Mouse (Mus musculus) lung, adult 18-20 months (tissue): ENCODE measurements at regions not wholly inside any gene's neighbourhood (a gene's known extent, or its start where the extent isn't known, plus 50 kb on each side); places are given as distances from the start of the nearest gene placed in this dataset.

ENCODE experiments used
- DNase-seq, 2 experiments: peaks; one replicate each; pipeline ENCODE4 v3.0.0; 2022; ENCODE audit warnings: mixed read lengths in 2 of 2

- peak; percentile 3 to 9 for DNase-seq
These were observed 304.9 kb upstream of the Negr1 start for GRCm38 (mm10) chr3:156256719-156257118.

GRCm38 (mm10) chr3:156264654-156265053 lies 296.9 kb upstream of the Negr1 start:
- DNase-seq = no peak

GRCm38 (mm10) chr3:156267727-156268126 lies 293.9 kb upstream of the Negr1 start:
- no peak for DNase-seq

GRCm38 (mm10) chr3:156299984-156300770 lies 261.4 kb upstream of the Negr1 start:
- no peak for DNase-seq

GRCm38 (mm10) chr3:156301302-156301701 lies 260.3 kb upstream of the Negr1 start:
- DNase-seq = no peak

GRCm38 (mm10) chr3:156301745-156302144 lies 259.8 kb upstream of the Negr1 start:
- DNase-seq = no peak

GRCm38 (mm10) chr3:156304174-156304573 lies 257.4 kb upstream of the Negr1 start:
- no peak for DNase-seq

GRCm38 (mm10) chr3:156305064-156305463 lies 256.5 kb upstream of the Negr1 start:
- DNase-seq = no peak

- peak in 1 of 2 experiments; percentile 0 for DNase-seq
These were observed 226.4 kb upstream of the Negr1 start for GRCm38 (mm10) chr3:156335033-156335793.

GRCm38 (mm10) chr3:156341484-156341883 lies 220.1 kb upstream of the Negr1 start:
- no peak for DNase-seq

- DNase-seq = no peak
These were observed 209.9 kb upstream of the Negr1 start for GRCm38 (mm10) chr3:156351727-156352126.

- DNase-seq = no peak
These were observed 208.2 kb upstream of the Negr1 start for GRCm38 (mm10) chr3:156353430-156353829.

GRCm38 (mm10) chr3:156353841-156354473 lies 207.6 kb upstream of the Negr1 start:
- DNase-seq = no peak

GRCm38 (mm10) chr3:156368669-156369343 lies 192.8 kb upstream of the Negr1 start:
- no peak for DNase-seq

GRCm38 (mm10) chr3:156376717-156377116 lies 184.9 kb upstream of the Negr1 start:
- no peak for DNase-seq

GRCm38 (mm10) chr3:156382919-156383318 lies 178.7 kb upstream of the Negr1 start:
- no peak for DNase-seq

- no peak for DNase-seq
These were observed 155.5 kb upstream of the Negr1 start for GRCm38 (mm10) chr3:156406136-156406535.

GRCm38 (mm10) chr3:156407112-156407511 lies 154.5 kb upstream of the Negr1 start:
- no peak for DNase-seq

GRCm38 (mm10) chr3:156410126-156410525 lies 151.5 kb upstream of the Negr1 start:
- no peak for DNase-seq

GRCm38 (mm10) chr3:156412757-156413156 lies 148.8 kb upstream of the Negr1 start:
- no peak for DNase-seq

- DNase-seq = no peak
These were observed 146.9 kb upstream of the Negr1 start for GRCm38 (mm10) chr3:156414431-156415427.

GRCm38 (mm10) chr3:156418124-156418523 lies 143.5 kb upstream of the Negr1 start:
- no peak for DNase-seq
